Mouse (Mus musculus): ENCODE data around the gene Mlf2. TPM values are rescaled to one million over a fixed set of nuclear protein-coding genes. Genes with fewer than 3 reads are reported as not detected.

The Mlf2 gene
- polyA plus RNA-seq, 1 experiment from 2014 or later, result 401 TPM

DNA sequence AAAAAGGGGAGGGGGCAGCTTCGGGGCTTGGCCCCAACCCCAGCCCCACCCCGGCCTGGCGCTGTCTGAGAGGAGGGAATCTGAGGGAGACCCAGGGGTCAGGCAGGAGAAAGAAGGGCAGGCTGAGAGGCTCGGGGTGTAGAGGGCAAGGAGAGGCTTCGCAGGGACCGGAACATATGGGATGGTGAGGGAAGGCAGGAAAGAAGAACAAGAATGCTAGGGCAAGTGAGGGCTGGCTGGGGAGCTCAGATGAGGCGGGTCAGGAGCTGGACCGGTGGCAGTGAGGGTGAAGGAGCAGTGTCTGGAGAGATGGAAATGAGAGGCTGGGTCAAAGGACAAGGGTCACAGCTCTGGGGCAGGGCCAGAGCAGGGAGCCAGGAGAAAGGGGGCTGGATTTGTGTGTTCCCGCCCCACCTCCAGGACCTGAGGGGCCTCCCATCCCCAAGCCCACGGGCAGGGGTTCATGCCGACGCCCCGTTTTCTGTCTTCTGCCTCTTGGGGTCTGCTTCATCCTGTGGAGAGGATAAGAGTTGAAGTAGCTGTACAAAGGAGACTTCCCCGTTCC is 17.4 kb upstream of the Mlf2 start:
- no peaks in the 10 kb centered on the region for H3K9me3 ChIP-seq (ENCODE audit: low read depth, low read length)
- DNase-seq, result no peak
- H3K4me3 ChIP-seq (ENCODE audit: low read depth, low read length), result no peak overlapping the region
- H3K9ac ChIP-seq, result no peak overlapping the region; the same call in 1 of the 2 replicates
- WGBS, result 68% methylated on average over 14 of the region's 14 CpGs
- H3K27me3 ChIP-seq (ENCODE audit: insufficient read depth, low read length), result peaks cover 10% of the 10 kb centered on the region; the same call in 1 of the 2 replicates
- ATAC-seq (ENCODE audit: insufficient read depth), result no peak
- peaks cover 27% of the 10 kb centered on the region for H3K36me3 ChIP-seq (ENCODE audit: insufficient read depth)
- no peak for TF ChIP-seq CTCF (IDR thresholded peaks at IDR 0.05; ENCODE audit: low read depth)
- no peak overlapping the region for H3K27ac ChIP-seq (ENCODE audit: low read depth)
- H3K4me1 ChIP-seq (ENCODE audit: insufficient read depth), result peaks cover 12% of the 10 kb centered on the region
- peak overlapping the region; percentile 12; the same call in 1 of the 2 replicates for H3K4me2 ChIP-seq

DNA sequence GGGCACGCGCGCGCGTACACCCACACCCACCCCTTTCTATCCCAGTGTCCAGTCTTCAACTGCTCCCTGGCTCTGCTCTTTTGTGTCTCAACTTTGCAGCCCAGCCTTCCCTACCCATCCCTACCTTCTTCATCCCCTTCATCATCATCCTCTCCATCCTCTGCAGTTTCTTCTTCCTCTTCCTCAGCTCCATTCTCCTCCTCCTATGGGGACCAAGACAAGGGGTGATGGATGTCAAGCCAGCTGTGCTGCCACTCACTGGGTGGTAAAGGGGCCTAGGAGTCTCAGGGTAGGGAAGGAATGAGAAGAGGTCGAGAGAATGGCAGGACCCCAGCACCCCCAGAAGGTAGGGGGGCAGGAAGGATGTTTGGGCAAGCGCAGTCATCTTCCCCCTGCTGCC is 16.7 kb upstream of the Mlf2 start:
- peak overlapping the region; percentile 100; the same call in 1 of the 2 replicates for H3K4me2 ChIP-seq
- peaks cover 10% of the 10 kb centered on the region; the same call in 1 of the 2 replicates for H3K27me3 ChIP-seq (ENCODE audit: insufficient read depth, low read length)
- TF ChIP-seq CTCF (IDR thresholded peaks at IDR 0.05; ENCODE audit: low read depth), result no peak
- ATAC-seq (ENCODE audit: insufficient read depth) (no peak), DNase-seq (no peak)
- no peak overlapping the region for H3K9ac ChIP-seq
- 86% methylated on average over 7 of the region's 7 CpGs for WGBS
- H3K4me1 ChIP-seq (ENCODE audit: insufficient read depth), result peaks cover 15% of the 10 kb centered on the region
- H3K4me3 ChIP-seq (ENCODE audit: low read depth, low read length), result no peak overlapping the region
- no peak overlapping the region for H3K27ac ChIP-seq (ENCODE audit: low read depth)
- no peaks in the 10 kb centered on the region for H3K9me3 ChIP-seq (ENCODE audit: low read depth, low read length)
- peaks cover 27% of the 10 kb centered on the region for H3K36me3 ChIP-seq (ENCODE audit: insufficient read depth)

DNA sequence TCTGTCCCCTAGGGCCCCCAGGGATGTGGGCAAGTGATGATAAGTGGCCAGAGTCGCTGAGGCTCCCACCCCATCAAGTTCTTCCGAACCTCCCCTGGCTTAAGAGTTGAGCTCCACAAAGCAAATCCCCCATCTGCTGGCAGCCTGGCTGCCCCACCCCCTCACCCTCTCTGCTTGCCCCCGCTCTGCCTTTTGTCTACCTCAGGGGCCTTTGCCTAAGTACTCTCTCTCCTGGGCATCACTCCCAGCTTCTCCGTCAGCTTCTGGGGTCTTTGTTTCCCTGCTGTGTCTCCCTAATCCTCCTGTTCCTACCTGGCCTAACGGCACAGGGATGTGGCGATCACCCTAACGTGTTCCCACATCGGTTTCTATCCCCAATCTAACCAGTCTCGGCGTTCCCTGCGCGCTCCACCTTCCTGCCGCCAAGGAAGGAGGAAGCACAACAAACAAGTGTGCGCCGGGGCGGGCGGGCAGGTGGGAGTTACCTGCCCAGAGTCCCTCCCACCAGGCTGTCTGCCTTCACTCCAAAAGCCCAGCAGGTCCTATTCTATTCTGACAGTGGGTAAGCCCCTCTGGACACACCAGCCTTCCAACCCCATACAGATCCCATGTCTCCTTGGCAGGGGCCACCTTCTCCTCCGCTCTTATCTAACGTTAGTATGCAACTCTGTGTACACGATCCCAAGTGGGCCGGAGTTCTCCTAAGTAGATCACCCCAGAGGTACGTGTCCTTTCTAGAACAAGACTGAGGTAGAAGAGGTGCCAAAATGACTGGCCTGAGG is 15.8 kb upstream of the Mlf2 start:
- Histone ChIP-seq H3K4me3 (ENCODE audit: low read depth, low read length) (peak overlapping the region; percentile 88), H3K36me3 (ENCODE audit: insufficient read depth) (peaks cover 27% of the 10 kb centered on the region), H3K27me3 (ENCODE audit: insufficient read depth, low read length) (peaks cover 2% of the 10 kb centered on the region; the same call in 1 of the 2 replicates), H3K4me2 (peak overlapping the region; percentile 100), H3K4me1 (ENCODE audit: insufficient read depth) (peaks cover 11% of the 10 kb centered on the region), H3K9ac (peak overlapping the region; percentile 98), H3K27ac (ENCODE audit: low read depth) (no peak overlapping the region), H3K9me3 (ENCODE audit: low read depth, low read length) (no peaks in the 10 kb centered on the region)
- no peak for DNase-seq
- ATAC-seq (ENCODE audit: insufficient read depth), result no peak
- no peak for TF ChIP-seq CTCF (IDR thresholded peaks at IDR 0.05; ENCODE audit: low read depth)
- 18% methylated on average over 22 of the region's 22 CpGs for WGBS

DNA sequence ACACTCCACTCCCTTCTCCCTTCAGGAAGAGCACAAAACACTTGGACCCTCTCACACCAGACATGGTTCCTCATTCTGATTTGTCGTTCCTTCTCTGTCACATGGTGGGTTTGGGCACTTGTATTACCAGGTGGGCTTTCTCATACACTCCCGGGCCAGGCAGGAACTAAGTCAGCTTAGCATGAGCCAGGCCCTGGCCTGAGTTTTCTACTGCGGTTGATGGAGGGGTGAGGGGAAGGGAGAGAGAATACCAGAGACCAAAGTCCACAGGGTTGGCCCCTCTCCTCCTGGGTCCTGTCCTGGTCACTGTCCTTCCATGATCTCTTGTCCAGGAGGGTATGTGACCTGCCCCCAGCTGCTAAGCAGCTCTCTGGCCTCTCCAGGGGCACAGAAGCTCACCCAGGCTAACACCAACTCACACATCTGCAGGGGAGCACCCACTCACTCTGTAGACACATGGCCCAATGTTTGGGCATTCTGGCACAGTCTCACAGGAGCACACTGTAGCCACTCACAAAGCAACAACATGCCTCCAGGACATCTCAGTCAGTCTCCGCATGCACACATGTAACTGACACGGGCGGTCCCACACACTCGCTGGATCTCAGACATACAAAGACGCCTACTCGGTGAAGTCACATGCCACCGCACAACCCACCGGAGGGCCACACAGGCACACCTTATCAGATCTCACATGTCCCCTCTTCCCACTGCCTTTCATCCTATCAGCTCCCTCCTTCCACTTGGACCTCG is 15.1 kb upstream of the Mlf2 start:
- peak overlapping the region; percentile 100; the same call in 1 of the 2 replicates for H3K27ac ChIP-seq (ENCODE audit: low read depth)
- no peak for TF ChIP-seq CTCF (IDR thresholded peaks at IDR 0.05; ENCODE audit: low read depth)
- peak overlapping the region; percentile 100 for H3K4me2 ChIP-seq
- no peaks in the 10 kb centered on the region for H3K9me3 ChIP-seq (ENCODE audit: low read depth, low read length)
- no peak for ATAC-seq (ENCODE audit: insufficient read depth)
- H3K4me3 ChIP-seq (ENCODE audit: low read depth, low read length), result peak overlapping the region; percentile 88
- peaks cover 27% of the 10 kb centered on the region for H3K36me3 ChIP-seq (ENCODE audit: insufficient read depth)
- peak; percentile 38 for DNase-seq
- H3K9ac ChIP-seq, result peak overlapping the region; percentile 98
- H3K27me3 ChIP-seq (ENCODE audit: insufficient read depth, low read length), result no peaks in the 10 kb centered on the region
- peaks cover 18% of the 10 kb centered on the region for H3K4me1 ChIP-seq (ENCODE audit: insufficient read depth)
- 4% methylated on average over 12 of the region's 12 CpGs for WGBS

DNA sequence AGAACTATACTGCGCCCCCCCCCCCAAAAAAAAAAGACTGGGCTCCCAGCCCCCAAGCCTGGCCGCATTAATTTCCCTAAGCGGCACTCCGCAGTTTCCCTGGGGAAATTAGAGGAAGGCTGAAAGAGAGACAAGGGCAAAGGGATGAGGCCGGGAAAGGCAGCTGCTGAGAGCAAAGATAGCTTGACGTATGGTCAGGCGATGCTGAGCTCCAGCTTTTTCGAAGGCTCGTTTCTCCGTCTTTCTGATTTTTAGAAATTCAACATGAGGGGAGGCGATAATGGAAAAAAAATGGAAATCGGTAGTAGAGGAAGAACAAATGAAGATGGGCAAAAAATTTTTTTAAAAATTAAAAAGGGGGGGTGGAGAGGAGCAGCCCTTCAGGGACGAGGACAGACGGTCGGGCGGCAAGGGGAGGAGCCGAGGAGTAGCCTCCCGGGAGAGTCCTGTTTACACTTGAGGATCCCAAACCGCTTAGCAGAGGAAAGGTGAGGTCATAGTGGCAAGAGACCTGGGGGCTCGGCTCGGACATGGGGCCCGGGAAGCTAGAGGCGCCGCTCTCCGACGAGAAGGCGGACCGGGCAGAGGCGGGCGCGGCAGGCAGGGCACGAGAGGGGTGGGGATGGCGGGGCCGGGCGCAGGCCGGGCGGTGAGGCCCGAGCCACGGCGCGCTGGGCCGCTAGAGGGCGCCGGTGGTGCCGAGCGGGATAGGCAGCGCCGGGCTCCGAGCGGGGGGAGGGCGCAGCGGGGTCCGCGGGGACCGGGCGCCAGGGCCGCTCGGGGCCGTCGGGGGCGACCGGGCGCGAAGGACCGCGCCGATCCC is 14.3 kb upstream of the Mlf2 start:
- H3K27ac ChIP-seq (ENCODE audit: low read depth), result peak overlapping the region; percentile 100
- no peaks in the 10 kb centered on the region for H3K27me3 ChIP-seq (ENCODE audit: insufficient read depth, low read length)
- H3K4me1 ChIP-seq (ENCODE audit: insufficient read depth), result peaks cover 26% of the 10 kb centered on the region
- peak; percentile 40; the same call in 1 of the 2 replicates for TF ChIP-seq CTCF (IDR thresholded peaks at IDR 0.05; ENCODE audit: low read depth)
- peak overlapping the region; percentile 98 for H3K9ac ChIP-seq
- H3K36me3 ChIP-seq (ENCODE audit: insufficient read depth), result peaks cover 27% of the 10 kb centered on the region
- H3K4me2 ChIP-seq, result peak overlapping the region; percentile 100
- WGBS, result under 1% methylated on average over 58 of the region's 67 CpGs
- ATAC-seq (ENCODE audit: insufficient read depth) (peak; percentile 53), DNase-seq (peak; percentile 95)
- H3K4me3 ChIP-seq (ENCODE audit: low read depth, low read length), result peak overlapping the region; percentile 88
- H3K9me3 ChIP-seq (ENCODE audit: low read depth, low read length), result no peaks in the 10 kb centered on the region

DNA sequence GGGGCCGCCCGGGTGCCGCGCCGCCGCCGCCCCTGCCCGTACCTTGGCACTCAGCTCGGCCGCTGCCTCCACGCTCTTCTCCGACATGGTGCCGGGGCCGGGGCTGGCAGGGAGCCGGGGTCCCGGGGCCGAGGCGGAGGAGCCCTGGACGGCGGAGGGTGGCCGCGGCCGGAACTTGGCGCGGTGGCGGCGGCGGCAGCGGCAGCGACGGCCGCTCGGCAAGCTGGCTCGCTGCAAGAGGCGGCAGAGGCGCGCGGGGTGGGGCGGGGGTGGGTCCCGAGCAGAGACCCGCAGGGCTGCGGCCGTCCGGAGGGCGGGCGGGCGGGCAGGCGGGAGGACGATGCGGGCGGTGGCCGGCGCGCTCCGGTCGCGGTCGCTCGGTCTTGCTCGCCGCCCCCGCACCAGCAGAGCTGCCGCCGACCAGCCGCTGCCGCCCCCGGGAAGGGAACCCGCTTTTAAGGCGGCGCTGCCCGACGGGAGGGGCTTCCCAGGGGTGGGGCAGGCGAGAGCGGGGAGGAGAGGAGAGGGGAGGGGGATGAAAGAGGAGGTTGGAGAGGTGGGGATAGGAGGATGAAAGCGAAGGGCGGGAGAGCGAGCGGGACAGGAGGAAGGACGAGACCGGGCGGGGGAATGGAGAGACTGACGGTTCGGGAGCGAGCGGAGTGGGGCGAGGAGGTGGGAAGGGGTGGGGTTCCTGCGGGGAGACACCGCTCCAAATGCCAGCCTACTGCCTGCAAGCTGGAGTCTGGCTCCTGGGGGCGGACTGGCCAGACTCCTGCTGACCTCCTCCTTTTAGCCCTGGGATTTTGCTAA is 13.5 kb upstream of the Mlf2 start:
- under 1% methylated on average over 85 of the region's 89 CpGs for WGBS
- Histone ChIP-seq H3K4me3 (ENCODE audit: low read depth, low read length) (peak overlapping the region; percentile 88), H3K27ac (ENCODE audit: low read depth) (peak overlapping the region; percentile 100), H3K27me3 (ENCODE audit: insufficient read depth, low read length) (no peaks in the 10 kb centered on the region), H3K36me3 (ENCODE audit: insufficient read depth) (peaks cover 23% of the 10 kb centered on the region), H3K4me1 (ENCODE audit: insufficient read depth) (peaks cover 26% of the 10 kb centered on the region), H3K9me3 (ENCODE audit: low read depth, low read length) (no peaks in the 10 kb centered on the region), H3K4me2 (peak overlapping the region; percentile 100), H3K9ac (peak overlapping the region; percentile 98)
- ATAC-seq (ENCODE audit: insufficient read depth) (peak; percentile 54), DNase-seq (peak; percentile 95)
- no peak for TF ChIP-seq CTCF (IDR thresholded peaks at IDR 0.05; ENCODE audit: low read depth)

Measured in lung, embryonic 14.5 days (tissue).